Mouse (Mus musculus): Measurements from ENCODE around the gene Spata13.

Gene Spata13

GRCm38 (mm10) chr14:60639195-60639594 is 5.4 kb downstream of the Spata13 start:
- no peak for DNase-seq (ENCODE audit: low read depth, low spot score)

GRCm38 (mm10) chr14:60641120-60641519 is 7.3 kb downstream of the Spata13 start:
- no peak for DNase-seq (ENCODE audit: low read depth, low spot score)

- DNase-seq (ENCODE audit: low read depth, low spot score), result no peak
Measured at GRCm38 (mm10) chr14:60642131-60642530, 8.3 kb downstream of the Spata13 start.

- DNase-seq (ENCODE audit: low read depth, low spot score), result no peak
Measured at GRCm38 (mm10) chr14:60643098-60643870, 9.5 kb downstream of the Spata13 start.

- DNase-seq (ENCODE audit: low read depth, low spot score), result no peak
Measured at GRCm38 (mm10) chr14:60646373-60646772, 12.6 kb downstream of the Spata13 start.

GRCm38 (mm10) chr14:60647885-60648284 is 14.1 kb downstream of the Spata13 start:
- DNase-seq (ENCODE audit: low read depth, low spot score), result no peak

- no peak for DNase-seq (ENCODE audit: low read depth, low spot score)
Measured at GRCm38 (mm10) chr14:60648956-60649355, 15.2 kb downstream of the Spata13 start.

- no peak for DNase-seq (ENCODE audit: low read depth, low spot score)
Measured at GRCm38 (mm10) chr14:60653184-60653583, 19.4 kb downstream of the Spata13 start.

- DNase-seq (ENCODE audit: low read depth, low spot score), result no peak
Measured at GRCm38 (mm10) chr14:60653977-60654376, 20.2 kb downstream of the Spata13 start.

GRCm38 (mm10) chr14:60654708-60655107 is 20.9 kb downstream of the Spata13 start:
- no peak for DNase-seq (ENCODE audit: low read depth, low spot score)

- no peak for DNase-seq (ENCODE audit: low read depth, low spot score)
Measured at GRCm38 (mm10) chr14:60655941-60656700, 22.3 kb downstream of the Spata13 start.

- no peak for DNase-seq (ENCODE audit: low read depth, low spot score)
Measured at GRCm38 (mm10) chr14:60656701-60657085, 22.9 kb downstream of the Spata13 start.

- no peak for DNase-seq (ENCODE audit: low read depth, low spot score)
Measured at GRCm38 (mm10) chr14:60657891-60658290, 24.1 kb downstream of the Spata13 start.

- no peak for DNase-seq (ENCODE audit: low read depth, low spot score)
Measured at GRCm38 (mm10) chr14:60659498-60659897, 25.7 kb downstream of the Spata13 start.

GRCm38 (mm10) chr14:60660591-60660990 is 26.8 kb downstream of the Spata13 start:
- no peak for DNase-seq (ENCODE audit: low read depth, low spot score)

GRCm38 (mm10) chr14:60661281-60661680 is 27.5 kb downstream of the Spata13 start:
- DNase-seq (ENCODE audit: low read depth, low spot score), result no peak

GRCm38 (mm10) chr14:60663309-60663940 is 29.6 kb downstream of the Spata13 start:
- no peak for DNase-seq (ENCODE audit: low read depth, low spot score)

GRCm38 (mm10) chr14:60664641-60665040 is 30.8 kb downstream of the Spata13 start:
- no peak for DNase-seq (ENCODE audit: low read depth, low spot score)

- no peak for DNase-seq (ENCODE audit: low read depth, low spot score)
Measured at GRCm38 (mm10) chr14:60665263-60665662, 31.5 kb downstream of the Spata13 start.

GRCm38 (mm10) chr14:60666252-60666651 is 32.5 kb downstream of the Spata13 start:
- no peak for DNase-seq (ENCODE audit: low read depth, low spot score)

- no peak for DNase-seq (ENCODE audit: low read depth, low spot score)
Measured at GRCm38 (mm10) chr14:60670191-60670590, 36.4 kb downstream of the Spata13 start.

GRCm38 (mm10) chr14:60671504-60671903 is 37.7 kb downstream of the Spata13 start:
- DNase-seq (ENCODE audit: low read depth, low spot score), result no peak
